30 mouse cellular contexts compared by ENCODE assay signal in the genomic region with DNA sequence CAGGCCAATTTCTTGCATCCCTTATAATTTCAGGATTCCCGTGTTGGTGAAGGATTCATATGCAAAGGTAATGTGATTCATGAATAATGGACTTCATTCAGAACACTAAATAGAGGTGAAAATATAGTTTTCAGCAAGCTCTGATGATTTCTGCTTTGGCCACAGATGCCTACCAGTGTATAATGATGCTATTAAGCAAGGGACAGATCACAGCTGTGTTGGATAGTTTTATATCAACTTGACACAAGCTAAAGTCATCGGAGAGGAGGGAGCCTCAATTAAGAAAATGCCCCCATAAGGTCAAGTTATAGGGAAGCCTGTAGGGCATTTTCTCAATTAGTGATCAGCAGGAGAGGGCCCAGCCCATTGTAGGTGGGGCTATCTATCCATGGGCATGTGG.
"Had no signal": no experiment of that assay in that cellular context is flagged by ENCODE, and none has a peak within 500 bp of the region (broad histone marks: within the 10 kb centered on the region; RNA-seq: fewer than 3 reads in every experiment).

No protein-coding gene starts in this region.

- ATAC-seq: liver, embryonic 12.5 days; liver, postnatal 0 days; lung, postnatal 0 days; midbrain, embryonic 13.5 days; midbrain, embryonic 15.5 days had no signal

- H3K36me3 ChIP-seq: limb, embryonic 10.5 days; limb, embryonic 12.5 days; limb, embryonic 13.5 days; limb, embryonic 15.5 days; liver, embryonic 12.5 days; liver, embryonic 13.5 days; liver, embryonic 15.5 days; lung, embryonic 15.5 days; midbrain, embryonic 10.5 days; midbrain, embryonic 12.5 days; midbrain, embryonic 13.5 days; midbrain, embryonic 15.5 days had no signal

- H3K4me3 ChIP-seq: left cerebral cortex, adult 2 months; limb, embryonic 10.5 days; limb, embryonic 12.5 days; limb, embryonic 13.5 days; limb, embryonic 15.5 days; liver, embryonic 12.5 days; liver, embryonic 13.5 days; liver, embryonic 15.5 days; lung, embryonic 15.5 days; megakaryocyte, embryonic 14.5 days; midbrain, embryonic 10.5 days; midbrain, embryonic 12.5 days; midbrain, embryonic 13.5 days; midbrain, embryonic 15.5 days; myocyte had no signal

- H3K9ac ChIP-seq: limb, embryonic 12.5 days; limb, embryonic 13.5 days; limb, embryonic 15.5 days; liver, embryonic 12.5 days; liver, embryonic 13.5 days; liver, embryonic 14.5 days; liver, embryonic 15.5 days; liver, postnatal 0 days; lung, embryonic 14.5 days; lung, embryonic 15.5 days; midbrain, embryonic 12.5 days; midbrain, embryonic 13.5 days; midbrain, embryonic 15.5 days had no signal

- H3K4me1 ChIP-seq: limb, embryonic 10.5 days; limb, embryonic 12.5 days; limb, embryonic 13.5 days; limb, embryonic 15.5 days; liver, embryonic 12.5 days; liver, embryonic 13.5 days; liver, embryonic 15.5 days; lung, embryonic 15.5 days; megakaryocyte, embryonic 14.5 days; midbrain, embryonic 10.5 days; midbrain, embryonic 12.5 days; midbrain, embryonic 13.5 days; midbrain, embryonic 15.5 days had no signal

- H3K9me3 ChIP-seq: limb, embryonic 10.5 days; limb, embryonic 12.5 days; limb, embryonic 13.5 days; limb, embryonic 15.5 days; liver, embryonic 12.5 days; liver, embryonic 13.5 days; liver, embryonic 15.5 days; lung, embryonic 15.5 days; megakaryocyte, embryonic 14.5 days; midbrain, embryonic 10.5 days; midbrain, embryonic 12.5 days; midbrain, embryonic 13.5 days; midbrain, embryonic 15.5 days had no signal

- H3K4me2 ChIP-seq: limb, embryonic 12.5 days; limb, embryonic 13.5 days; limb, embryonic 15.5 days; liver, embryonic 11.5 days; liver, embryonic 12.5 days; liver, embryonic 13.5 days; liver, embryonic 15.5 days; lung, embryonic 14.5 days; lung, embryonic 15.5 days; midbrain, embryonic 12.5 days; midbrain, embryonic 13.5 days; midbrain, embryonic 15.5 days had no signal

- H3K27ac ChIP-seq: left cerebral cortex, adult 2 months; limb, embryonic 10.5 days; limb, embryonic 12.5 days; limb, embryonic 13.5 days; limb, embryonic 15.5 days; liver, embryonic 12.5 days; liver, embryonic 13.5 days; liver, embryonic 14.5 days; liver, embryonic 15.5 days; lung, embryonic 15.5 days; macrophage; midbrain, embryonic 10.5 days; midbrain, embryonic 12.5 days; midbrain, embryonic 13.5 days; midbrain, embryonic 15.5 days had no signal

- H3K27me3 ChIP-seq: limb, embryonic 12.5 days; limb, embryonic 13.5 days; limb, embryonic 15.5 days; liver, embryonic 12.5 days; liver, embryonic 13.5 days; liver, embryonic 15.5 days; lung, embryonic 15.5 days; megakaryocyte, embryonic 14.5 days; midbrain, embryonic 12.5 days; midbrain, embryonic 13.5 days; midbrain, embryonic 15.5 days had no signal

- DNase-seq: left cerebral cortex, postnatal 4 days; liver; liver, embryonic 13.5 days; liver, postnatal 0 days; lung, adult 18-20 months; lung, adult 2 months; lung, embryonic 14.5 days; lung, postnatal 10 days; lung, postnatal 14 days; lung, postnatal 36 days; lung, postnatal 4 days; midbrain, embryonic 14.5 days had no signal
